Mouse (Mus musculus): ENCODE results near the gene Ilvbl.
A peak's percentile ranks its signal among the peaks of the same experiment; 100 is the strongest.
"Not testable (repeated sequence)": the region's sequence is repeated elsewhere in the genome, so short reads cannot be mapped to it uniquely, and the experiment has no call there.

Gene Ilvbl

GRCm38 (mm10) chr10:78574250-78575104 lies at the start of gene Ilvbl:
Ilvbl (plus strand) TSS chr10:78574346.
- peak; percentile 96 to 97 for DNase-seq (ENCODE audit: low spot score in 2 of 2)

GRCm38 (mm10) chr10:78525071-78525470 lies 49.1 kb upstream of the Ilvbl start:
- DNase-seq (ENCODE audit: low spot score in 2 of 2): not testable (repeated sequence)

- no peak for DNase-seq (ENCODE audit: low spot score in 2 of 2)
Observed at GRCm38 (mm10) chr10:78525511-78525910, 48.6 kb upstream of the Ilvbl start.

- DNase-seq (ENCODE audit: low spot score in 2 of 2): peak in 1 of 2 experiments; percentile 26
Observed at GRCm38 (mm10) chr10:78540943-78541342, 33.2 kb upstream of the Ilvbl start.

GRCm38 (mm10) chr10:78565070-78565469 lies 9.1 kb upstream of the Ilvbl start:
- DNase-seq (ENCODE audit: low spot score in 2 of 2): no peak

- DNase-seq (ENCODE audit: low spot score in 2 of 2): no peak
Observed at GRCm38 (mm10) chr10:78569191-78569590, 5.0 kb upstream of the Ilvbl start.

GRCm38 (mm10) chr10:78569686-78570085 lies 4.5 kb upstream of the Ilvbl start:
- no peak for DNase-seq (ENCODE audit: low spot score in 2 of 2)

GRCm38 (mm10) chr10:78570416-78570815 lies 3.7 kb upstream of the Ilvbl start:
- no peak for DNase-seq (ENCODE audit: low spot score in 2 of 2)

GRCm38 (mm10) chr10:78570897-78571296 lies 3.2 kb upstream of the Ilvbl start:
- no peak for DNase-seq (ENCODE audit: low spot score in 2 of 2)

- DNase-seq (ENCODE audit: low spot score in 2 of 2): no peak
Observed at GRCm38 (mm10) chr10:78573226-78573625, 920 bp upstream of the Ilvbl start.

GRCm38 (mm10) chr10:78575105-78575632 lies 1.0 kb downstream of the Ilvbl start:
- no peak for DNase-seq (ENCODE audit: low spot score in 2 of 2)

- peak; percentile 52 to 56 for DNase-seq (ENCODE audit: low spot score in 2 of 2)
Observed at GRCm38 (mm10) chr10:78575690-78576089, 1.5 kb downstream of the Ilvbl start.

- no peak for DNase-seq (ENCODE audit: low spot score in 2 of 2)
Observed at GRCm38 (mm10) chr10:78576435-78577184, 2.5 kb downstream of the Ilvbl start.

- no peak for DNase-seq (ENCODE audit: low spot score in 2 of 2)
Observed at GRCm38 (mm10) chr10:78578204-78578603, 4.1 kb downstream of the Ilvbl start.

GRCm38 (mm10) chr10:78581121-78581520 lies 7.0 kb downstream of the Ilvbl start:
- DNase-seq (ENCODE audit: low spot score in 2 of 2): no peak

- DNase-seq (ENCODE audit: low spot score in 2 of 2): no peak
Observed at GRCm38 (mm10) chr10:78583347-78583746, 9.2 kb downstream of the Ilvbl start.

- DNase-seq (ENCODE audit: low spot score in 2 of 2): no peak
Observed at GRCm38 (mm10) chr10:78583939-78584338, 9.8 kb downstream of the Ilvbl start.

- no peak for DNase-seq (ENCODE audit: low spot score in 2 of 2)
Observed at GRCm38 (mm10) chr10:78584996-78585395, 10.8 kb downstream of the Ilvbl start.

GRCm38 (mm10) chr10:78585606-78586005 lies 11.5 kb downstream of the Ilvbl start:
- no peak for DNase-seq (ENCODE audit: low spot score in 2 of 2)

GRCm38 (mm10) chr10:78586026-78586425 lies 11.9 kb downstream of the Ilvbl start:
- no peak for DNase-seq (ENCODE audit: low spot score in 2 of 2)

GRCm38 (mm10) chr10:78589291-78589690 lies 15.1 kb downstream of the Ilvbl start:
- no peak for DNase-seq (ENCODE audit: low spot score in 2 of 2)

- no peak for DNase-seq (ENCODE audit: low spot score in 2 of 2)
Observed at GRCm38 (mm10) chr10:78589901-78590300, 15.8 kb downstream of the Ilvbl start.

- DNase-seq (ENCODE audit: low spot score in 2 of 2): no peak
Observed at GRCm38 (mm10) chr10:78590744-78591143, 16.6 kb downstream of the Ilvbl start.
